Mouse (Mus musculus): ENCODE measurements around the gene Scap.
"Not testable (repeated sequence)": the region's sequence is repeated elsewhere in the genome, so short reads cannot be mapped to it uniquely, and the experiment has no call there.

Scap gene

GRCm38 (mm10) chr9:110381292-110381691 is 48.2 kb downstream of the Scap start:
- in situ Hi-C loops (cut with MboI, MseI) = no loop called here

GRCm38 (mm10) chr9:110384369-110384929 is 51.4 kb downstream of the Scap start:
- in situ Hi-C loops (cut with MboI, MseI) = no loop called here

- in situ Hi-C loops (cut with MboI, MseI) = no loop called here
These were observed 54.9 kb downstream of the Scap start for GRCm38 (mm10) chr9:110388011-110388410.

- in situ Hi-C loops (cut with MboI, MseI) = no loop called here
These were observed 57.8 kb downstream of the Scap start for GRCm38 (mm10) chr9:110390843-110391242.

GRCm38 (mm10) chr9:110393295-110393694 is 60.2 kb downstream of the Scap start:
- in situ Hi-C loops (cut with MboI, MseI) = no loop called here

- in situ Hi-C loops (cut with MboI, MseI) = no loop called here
These were observed 67.6 kb downstream of the Scap start for GRCm38 (mm10) chr9:110400650-110401049.

GRCm38 (mm10) chr9:110402731-110403130 is 69.6 kb downstream of the Scap start:
- in situ Hi-C loops (cut with MboI, MseI) = no loop called here

- in situ Hi-C loops (cut with MboI, MseI) = not testable (repeated sequence)
These were observed 70.2 kb downstream of the Scap start for GRCm38 (mm10) chr9:110403240-110403639.

GRCm38 (mm10) chr9:110407311-110408098 is 74.4 kb downstream of the Scap start:
- in situ Hi-C loops (cut with MboI, MseI) = no loop called here

- in situ Hi-C loops (cut with MboI, MseI) = no loop called here
These were observed 75.1 kb downstream of the Scap start, which contains the start of gene Ptpn23 for GRCm38 (mm10) chr9:110408099-110408773. Gene Ptpn23 (minus strand): TSS chr9:110408213.

GRCm38 (mm10) chr9:110410908-110411887 is 78.1 kb downstream of the Scap start:
- in situ Hi-C loops (cut with MboI, MseI) = no loop called here

- in situ Hi-C loops (cut with MboI, MseI) = no loop called here
These were observed 79.8 kb downstream of the Scap start for GRCm38 (mm10) chr9:110412926-110413325.

- in situ Hi-C loops (cut with MboI, MseI) = no loop called here
These were observed 80.7 kb downstream of the Scap start for GRCm38 (mm10) chr9:110413785-110414184.

- in situ Hi-C loops (cut with MboI, MseI) = no loop called here
These were observed 86.5 kb downstream of the Scap start, which contains the start of gene Ngp for GRCm38 (mm10) chr9:110419511-110420112. Gene Ngp (plus strand): TSS chr9:110419747.

- in situ Hi-C loops (cut with MboI, MseI) = no loop called here
These were observed 98.2 kb downstream of the Scap start for GRCm38 (mm10) chr9:110431241-110431640.

GRCm38 (mm10) chr9:110433045-110433444 is 100.0 kb downstream of the Scap start:
- in situ Hi-C loops (cut with MboI, MseI) = no loop called here
